Mouse (Mus musculus) thymus, postnatal 4 days (tissue): ENCODE measurements around the gene Tescl.
A peak's percentile ranks its signal among the peaks of the same experiment; 100 is the strongest.

Experiments used
- DNase-seq: peaks from one replicate; pipeline ENCODE4 v3.0.0; 2021

Gene Tescl

GRCm38 (mm10) chr7:24361001-24361400 is 27.3 kb upstream of the Tescl start:
- DNase-seq, result peak; percentile 42

GRCm38 (mm10) chr7:24359269-24359668 is 25.5 kb upstream of the Tescl start:
- peak; percentile 58 for DNase-seq

- DNase-seq, result peak; percentile 73
Measured at GRCm38 (mm10) chr7:24357899-24358298, 24.2 kb upstream of the Tescl start.

GRCm38 (mm10) chr7:24356081-24356480 is 22.3 kb upstream of the Tescl start:
- DNase-seq, result no peak

- DNase-seq, result no peak
Measured at GRCm38 (mm10) chr7:24355646-24356045, 21.9 kb upstream of the Tescl start.

- DNase-seq, result no peak
Measured at GRCm38 (mm10) chr7:24348896-24349295, 15.2 kb upstream of the Tescl start, which contains the start of gene Lypd5. Lypd5 (plus strand) TSS chr7:24349196.

GRCm38 (mm10) chr7:24346444-24346843 is 12.7 kb upstream of the Tescl start:
- DNase-seq, result peak; percentile 49

GRCm38 (mm10) chr7:24343701-24344272 is 10.1 kb upstream of the Tescl start:
- DNase-seq, result no peak

GRCm38 (mm10) chr7:24338241-24338640 is 4.5 kb upstream of the Tescl start:
- peak; percentile 34 for DNase-seq

GRCm38 (mm10) chr7:24335699-24336309 is 2.1 kb upstream of the Tescl start:
- peak; percentile 88 for DNase-seq

GRCm38 (mm10) chr7:24327281-24327975 is 6.3 kb downstream of the Tescl start:
- DNase-seq, result no peak

- DNase-seq, result no peak
Measured at GRCm38 (mm10) chr7:24326273-24327135, 7.2 kb downstream of the Tescl start.

- no peak for DNase-seq
Measured at GRCm38 (mm10) chr7:24325675-24326128, 8.0 kb downstream of the Tescl start.

- DNase-seq, result no peak
Measured at GRCm38 (mm10) chr7:24325197-24325596, 8.5 kb downstream of the Tescl start.

- DNase-seq, result no peak
Measured at GRCm38 (mm10) chr7:24322593-24322992, 11.1 kb downstream of the Tescl start.

- DNase-seq, result no peak
Measured at GRCm38 (mm10) chr7:24318942-24319341, 14.8 kb downstream of the Tescl start.

GRCm38 (mm10) chr7:24316567-24317092 is 17.1 kb downstream of the Tescl start, which contains the start of gene Zfp94:
Zfp94 (minus strand) TSS chr7:24316666.
- peak; percentile 92 for DNase-seq

GRCm38 (mm10) chr7:24315726-24316566 is 17.8 kb downstream of the Tescl start:
- DNase-seq, result no peak

- peak; percentile 62 for DNase-seq
Measured at GRCm38 (mm10) chr7:24300771-24301282, 32.9 kb downstream of the Tescl start, which contains the start of gene Zfp61. Zfp61 (minus strand) TSS chr7:24301232.

- peak; percentile 22 for DNase-seq
Measured at GRCm38 (mm10) chr7:24299823-24300481, 33.8 kb downstream of the Tescl start.
